Mouse (Mus musculus) liver, adult 2 months (tissue): ENCODE data around the gene Tmem145. TPM values are rescaled to one million over a fixed set of nuclear protein-coding genes. Genes with fewer than 3 reads are reported as not detected.

ENCODE experiments used
- DNase-seq: peaks from one replicate; pipeline ENCODE4 v3.0.0-alpha.2; 2011; ENCODE audit warnings: low read depth, low spot score; ENCODE audit errors: extremely low read depth
- H3K27ac ChIP-seq: fragments of 200-500 bp; replicated peaks from 2 replicates; pipeline ENCODE4 v1.5.1; 2012; ENCODE audit warnings: low read depth, mild to moderate bottlenecking, control low read depth, inconsistent platforms, low read length; ENCODE audit not compliant: insufficient read depth
- H3K27me3 ChIP-seq: fragments of 200-500 bp; 2 replicates; pipeline ENCODE4 v1.6.1; 2012; ENCODE audit warnings: mild to moderate bottlenecking, moderate library complexity, low read length, inconsistent platforms; ENCODE audit not compliant: control insufficient read depth, insufficient read depth
- H3K36me3 ChIP-seq: fragments of 200-500 bp; 2 replicates; pipeline ENCODE4 v1.6.1; 2012; ENCODE audit warnings: low read length, inconsistent platforms; ENCODE audit not compliant: control insufficient read depth, insufficient read depth
- H3K4me1 ChIP-seq: fragments of 200-500 bp; 2 replicates; pipeline ENCODE4 v1.6.1; 2011; ENCODE audit warnings: low read length; ENCODE audit not compliant: control insufficient read depth, insufficient read depth
- H3K4me3 ChIP-seq: fragments of 200-500 bp; 2 replicates; pipeline ENCODE4 v1.5.1; 2011; ENCODE audit warnings: low read depth, mild to moderate bottlenecking, control low read depth, low read length, moderate library complexity; ENCODE audit not compliant: insufficient read depth
- H3K79me2 ChIP-seq: fragments of 200-500 bp; 2 replicates; pipeline ENCODE4 v1.6.1; 2012; ENCODE audit warnings: inconsistent platforms, mild to moderate bottlenecking, low read length, moderate library complexity; ENCODE audit not compliant: control insufficient read depth, insufficient read depth
- H3K9ac ChIP-seq: fragments of 200-500 bp; 2 replicates; pipeline ENCODE4 v1.6.1; 2012; ENCODE audit warnings: low read depth, mild to moderate bottlenecking, control low read depth, inconsistent platforms, low read length
- CTCF ChIP-seq: fragments of 200-500 bp; IDR thresholded peaks from 2 replicates; pipeline ENCODE4 v1.5.1; 2011; ENCODE audit warnings: low read depth, low read length, control low read depth
- POLR2A ChIP-seq: fragments of 200-500 bp; IDR thresholded peaks from 2 replicates; pipeline ENCODE4 v1.6.1; 2011; ENCODE audit warnings: low read length, control low read depth; ENCODE audit not compliant: insufficient read depth; ENCODE audit errors: extremely low read depth
- WGBS: fragments of 180-500 bp; shearing (Covaris S2); methylation state at CpG from one replicate; pipeline ENCODE4 v1.1.7; 2018; 5-methylcytosine and 5-hydroxymethylcytosine counted together
- polyA plus RNA-seq: library from polyadenylated mRNA; depleted of rRNA; stranded (reverse); fragments of >200 nt; gene quantifications from 2 replicates; pipeline ENCODE4 v1.2.3, GENCODE M21; 2012
- total RNA-seq: library from RNA; depleted of rRNA; stranded (reverse); fragments of >200 nt; gene quantifications from 2 replicates; pipeline ENCODE4 v1.2.3, GENCODE M21; 2014

Gene Tmem145
- total and polyA plus RNA-seq, 2 experiments, result not detected

DNA sequence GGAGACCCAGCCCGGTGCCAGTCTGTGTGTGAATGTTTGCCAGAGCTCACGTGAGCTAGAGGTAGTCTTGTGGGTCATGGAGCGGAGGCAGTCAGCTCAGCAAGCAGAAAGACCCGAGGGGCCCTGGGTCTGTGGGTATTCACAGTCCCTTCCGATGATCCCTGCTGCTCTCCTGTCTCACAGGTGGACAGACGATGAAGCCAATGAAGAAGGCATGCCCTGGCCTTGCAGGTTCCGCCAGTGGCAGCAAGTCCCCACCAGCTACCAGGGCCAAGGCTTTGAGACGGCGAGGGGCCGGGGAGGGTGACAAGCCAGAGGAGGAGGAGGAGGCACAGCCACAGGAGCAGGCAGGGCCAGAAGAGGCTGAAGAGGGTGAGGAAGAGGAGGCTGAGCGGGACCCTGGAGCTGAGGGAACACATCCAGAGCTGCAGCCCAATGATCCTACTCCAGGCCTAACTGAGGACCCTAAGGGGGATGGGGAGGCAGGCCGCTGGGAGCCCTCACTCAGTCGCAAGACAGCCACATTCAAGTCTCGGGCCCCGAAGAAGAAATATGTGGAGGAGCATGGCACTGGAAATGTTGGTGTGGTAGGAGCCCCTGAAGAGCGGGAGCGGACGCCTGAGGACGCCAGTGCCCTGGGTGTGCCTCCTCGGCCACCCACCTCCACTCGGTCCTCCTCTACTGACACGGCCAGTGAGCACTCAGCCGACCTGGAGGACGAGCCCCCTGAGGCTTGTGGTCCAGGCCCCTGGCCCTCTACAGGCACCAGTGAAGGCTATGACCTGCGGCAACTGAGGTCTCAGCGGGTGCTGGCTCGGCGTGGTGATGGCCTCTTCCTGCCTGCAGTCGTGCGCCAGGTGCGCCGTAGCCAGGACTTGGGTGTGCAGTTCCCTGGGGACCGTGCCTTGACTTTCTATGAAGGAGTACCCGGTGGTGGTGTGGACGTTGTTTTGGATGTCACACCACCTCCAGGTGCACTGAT, 35.0 kb upstream of the Tmem145 start:
- TF ChIP-seq POLR2A (no peak), CTCF (no peak)
- no peak for DNase-seq
- no peaks in the 10 kb centered on the region for H3K27me3 ChIP-seq
- H3K4me1 ChIP-seq, result peaks cover 8% of the 10 kb centered on the region
- no peak overlapping the region for H3K27ac ChIP-seq
- no peaks in the 10 kb centered on the region for H3K36me3 ChIP-seq
- H3K9ac ChIP-seq, result no peak overlapping the region
- WGBS, result 95% methylated on average over 35 of the region's 35 CpGs
- no peak overlapping the region for H3K4me3 ChIP-seq
- peaks cover 36% of the 10 kb centered on the region for H3K79me2 ChIP-seq

DNA sequence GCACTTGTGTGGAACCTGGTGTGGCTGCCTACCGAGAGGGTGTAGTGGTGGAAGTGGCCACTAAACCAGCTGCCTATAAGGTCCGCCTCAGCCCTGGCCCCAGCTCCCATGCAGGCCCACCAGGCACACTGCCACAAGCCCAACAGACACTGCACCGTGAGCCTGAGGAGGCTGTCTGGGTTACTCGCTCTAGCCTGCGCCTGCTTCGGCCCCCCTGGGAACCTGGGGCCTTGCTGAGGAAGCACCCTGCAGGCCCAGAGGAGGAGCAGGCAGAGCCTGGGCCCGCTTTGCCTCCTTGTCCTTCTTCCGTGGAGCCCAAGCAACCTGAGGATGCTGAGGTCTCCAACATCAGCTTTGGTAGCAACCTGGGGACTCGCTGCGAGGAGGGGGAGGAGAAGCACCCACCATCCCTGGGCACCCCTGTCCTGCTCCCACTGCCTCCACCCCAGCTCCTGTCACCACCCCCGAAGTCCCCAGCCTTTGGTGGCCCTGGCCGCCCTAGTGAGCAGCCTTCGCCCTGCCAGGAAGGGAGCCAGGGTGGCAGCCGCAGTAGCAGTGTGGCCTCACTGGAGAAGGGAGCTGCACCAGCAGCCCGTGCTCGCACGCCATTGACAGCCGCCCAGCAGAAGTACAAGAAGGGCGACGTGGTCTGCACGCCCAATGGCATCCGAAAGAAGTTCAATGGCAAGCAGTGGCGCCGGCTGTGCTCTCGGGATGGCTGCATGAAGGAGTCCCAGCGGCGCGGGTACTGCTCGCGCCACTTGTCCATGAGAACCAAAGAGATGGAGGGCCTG, 34.1 kb upstream of the Tmem145 start:
- WGBS, result 94% methylated on average over 30 of the region's 30 CpGs
- Histone ChIP-seq H3K9ac (no peak overlapping the region), H3K27me3 (no peaks in the 10 kb centered on the region), H3K4me3 (no peak overlapping the region), H3K36me3 (no peaks in the 10 kb centered on the region), H3K79me2 (peaks cover 36% of the 10 kb centered on the region), H3K27ac (no peak overlapping the region), H3K4me1 (peaks cover 8% of the 10 kb centered on the region)
- no peak for TF ChIP-seq CTCF
- TF ChIP-seq POLR2A, result no peak
- no peak for DNase-seq

DNA sequence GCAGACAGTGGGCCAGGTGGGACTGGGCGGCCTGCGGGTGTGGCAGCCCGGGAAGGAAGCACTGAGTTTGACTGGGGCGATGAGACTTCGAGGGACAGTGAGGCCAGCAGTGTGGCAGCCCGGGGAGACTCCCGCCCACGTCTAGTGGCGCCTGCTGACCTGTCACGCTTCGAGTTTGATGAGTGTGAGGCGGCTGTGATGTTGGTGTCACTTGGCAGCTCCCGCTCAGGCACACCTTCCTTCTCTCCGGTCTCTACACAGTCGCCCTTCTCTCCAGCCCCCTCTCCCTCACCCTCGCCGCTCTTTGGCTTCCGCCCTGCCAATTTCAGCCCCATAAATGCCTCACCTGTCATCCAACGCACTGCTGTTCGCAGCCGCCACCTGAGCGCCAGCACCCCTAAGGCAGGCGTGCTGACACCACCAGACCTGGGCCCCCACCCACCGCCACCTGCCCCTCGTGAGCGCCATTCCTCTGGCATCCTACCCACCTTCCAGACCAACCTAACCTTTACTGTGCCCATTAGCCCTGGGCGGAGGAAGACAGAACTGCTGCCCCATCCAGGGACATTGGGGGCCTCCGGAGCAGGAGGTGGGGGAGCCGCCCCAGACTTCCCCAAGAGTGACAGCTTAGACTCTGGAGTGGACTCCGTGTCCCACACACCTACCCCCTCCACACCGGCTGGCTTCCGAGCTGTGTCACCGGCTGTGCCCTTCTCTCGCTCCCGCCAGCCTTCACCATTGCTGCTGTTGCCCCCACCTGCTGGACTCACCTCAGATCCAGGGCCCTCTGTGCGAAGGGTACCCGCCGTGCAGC, 33.3 kb upstream of the Tmem145 start:
- H3K36me3 ChIP-seq, result no peaks in the 10 kb centered on the region
- H3K9ac ChIP-seq, result no peak overlapping the region
- TF ChIP-seq POLR2A (no peak), CTCF (no peak)
- 94% methylated on average over 38 of the region's 38 CpGs for WGBS
- no peaks in the 10 kb centered on the region for H3K27me3 ChIP-seq
- peaks cover 12% of the 10 kb centered on the region for H3K4me1 ChIP-seq
- H3K4me3 ChIP-seq, result no peak overlapping the region
- peaks cover 36% of the 10 kb centered on the region for H3K79me2 ChIP-seq
- DNase-seq, result no peak
- no peak overlapping the region for H3K27ac ChIP-seq

DNA sequence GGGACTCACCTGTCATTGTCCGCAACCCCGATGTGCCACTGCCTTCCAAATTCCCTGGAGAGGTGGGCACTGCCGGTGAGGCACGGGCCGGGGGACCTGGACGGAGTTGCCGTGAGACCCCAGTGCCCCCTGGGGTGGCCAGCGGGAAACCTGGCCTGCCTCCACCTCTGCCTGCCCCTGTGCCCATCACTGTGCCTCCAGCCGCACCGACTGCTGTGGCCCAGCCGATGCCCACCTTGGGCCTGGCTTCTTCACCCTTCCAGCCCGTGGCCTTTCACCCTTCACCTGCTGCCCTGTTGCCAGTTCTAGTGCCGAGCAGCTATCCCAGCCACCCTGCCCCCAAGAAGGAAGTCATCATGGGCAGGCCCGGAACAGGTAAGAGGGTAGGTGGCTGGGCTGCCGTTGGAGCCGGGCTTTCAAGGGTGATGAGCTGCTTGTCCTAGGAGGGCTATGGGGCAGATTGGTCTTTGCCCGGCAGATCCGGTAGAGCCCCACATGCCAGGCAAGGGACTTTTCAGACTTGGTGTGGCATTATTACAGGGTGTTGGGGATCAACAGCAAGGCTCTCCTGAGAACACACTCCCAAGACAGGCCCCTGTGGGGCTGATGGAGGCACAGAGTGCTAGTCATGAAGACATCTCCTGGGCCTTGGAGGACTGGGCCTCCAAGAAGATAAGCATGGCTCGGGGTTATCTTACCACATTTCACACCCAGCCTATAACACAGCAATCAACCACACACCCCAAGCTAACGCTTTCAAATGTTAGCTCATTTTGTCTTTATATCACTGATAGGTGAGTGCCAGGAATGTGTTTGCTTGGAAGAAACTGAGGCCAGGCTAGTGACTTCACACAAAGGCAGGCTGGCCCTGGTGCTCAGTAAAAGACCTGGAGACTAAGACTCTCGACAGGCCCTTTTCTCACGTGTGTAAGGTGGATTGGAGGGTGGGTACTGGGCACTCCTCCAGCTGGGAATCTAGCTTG, 32.4 kb upstream of the Tmem145 start:
- WGBS, result 88% methylated on average over 22 of the region's 22 CpGs
- H3K4me1 ChIP-seq, result peaks cover 15% of the 10 kb centered on the region
- no peak overlapping the region for H3K27ac ChIP-seq
- no peaks in the 10 kb centered on the region for H3K36me3 ChIP-seq
- H3K4me3 ChIP-seq, result no peak overlapping the region
- H3K9ac ChIP-seq, result no peak overlapping the region
- H3K27me3 ChIP-seq, result no peaks in the 10 kb centered on the region
- DNase-seq, result no peak
- TF ChIP-seq POLR2A (no peak), CTCF (no peak)
- peaks cover 33% of the 10 kb centered on the region for H3K79me2 ChIP-seq

DNA sequence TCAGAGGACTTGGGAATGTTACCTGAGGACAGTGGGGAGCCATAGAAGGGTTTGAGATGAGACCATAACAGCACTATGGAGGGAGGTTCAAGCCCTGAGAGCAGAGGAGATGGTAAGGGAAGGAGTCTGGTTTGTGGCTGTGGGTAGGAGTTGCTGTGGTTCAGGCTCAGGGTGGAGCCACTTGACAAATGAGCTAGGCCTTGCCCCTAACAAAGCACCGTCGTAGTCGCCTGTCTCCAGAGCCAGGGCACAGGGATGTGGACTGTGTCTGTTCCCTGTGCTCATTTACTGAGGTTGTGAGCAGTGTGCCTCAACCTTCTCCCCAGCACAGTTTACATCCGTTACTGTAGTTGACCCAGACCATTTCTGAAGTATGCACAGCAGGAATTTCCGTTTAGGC, 31.3 kb upstream of the Tmem145 start:
- no peak for TF ChIP-seq CTCF
- Histone ChIP-seq H3K4me3 (no peak overlapping the region), H3K4me1 (peaks cover 13% of the 10 kb centered on the region), H3K9ac (no peak overlapping the region), H3K36me3 (no peaks in the 10 kb centered on the region), H3K79me2 (peaks cover 28% of the 10 kb centered on the region), H3K27ac (no peak overlapping the region), H3K27me3 (no peaks in the 10 kb centered on the region)
- 81% methylated on average over 5 of the region's 5 CpGs for WGBS
- DNase-seq, result no peak
